Mouse (Mus musculus) neural tube, embryonic 12.5 days (tissue): ENCODE results near the gene Vwa2. TPM values are rescaled to one million over a fixed set of nuclear protein-coding genes. Genes with fewer than 3 reads are reported as not detected.
A peak's percentile ranks its signal among the peaks of the same experiment; 100 is the strongest.

Experiments used
- ATAC-seq: fragments of 200-750 bp; cut with Nextera tagmentation; 2 replicates; pipeline ENCODE4 v1.8.0; 2017; ENCODE audit warnings: low read depth, mild to moderate bottlenecking, moderate TSS enrichment, moderate library complexity; ENCODE audit not compliant: low FRiP score
- H3K27ac ChIP-seq: fragments of 300-500 bp; sonication (generic); 2 replicates; pipeline ENCODE4 v1.5.1; 2016
- H3K27me3 ChIP-seq: fragments of 300-500 bp; sonication (generic); replicated peaks from 2 replicates; pipeline ENCODE4 v1.6.1; 2016; ENCODE audit warnings: mild to moderate bottlenecking
- H3K36me3 ChIP-seq: fragments of 300-500 bp; sonication (generic); 2 replicates; pipeline ENCODE4 v1.6.1; 2016; ENCODE audit warnings: mild to moderate bottlenecking
- H3K4me1 ChIP-seq: fragments of 300-500 bp; sonication (generic); 2 replicates; pipeline ENCODE4 v1.6.1; 2016
- H3K4me2 ChIP-seq: fragments of 300-500 bp; sonication (generic); replicated peaks from 2 replicates; pipeline ENCODE4 v1.6.1; 2016; ENCODE audit warnings: mild to moderate bottlenecking
- H3K4me3 ChIP-seq: fragments of 300-500 bp; sonication (generic); 2 replicates; pipeline ENCODE4 v1.5.1; 2016
- H3K9ac ChIP-seq: fragments of 300-500 bp; sonication (generic); 2 replicates; pipeline ENCODE4 v1.6.1; 2016; ENCODE audit warnings: mild to moderate bottlenecking
- H3K9me3 ChIP-seq: fragments of 300-500 bp; sonication (generic); 2 replicates; pipeline ENCODE4 v1.6.1; 2016; ENCODE audit warnings: mild to moderate bottlenecking
- WGBS: fragments of 180-500 bp; shearing (Covaris S2); methylation state at CpG from one replicate; pipeline ENCODE4 v1.1.7; 2016; 5-methylcytosine and 5-hydroxymethylcytosine counted together
- polyA plus RNA-seq: library from polyadenylated mRNA; unstranded; fragments of >200 nt; fragmentation: Nextera tagmentation; extraction: Ambion mirVana; gene quantifications from 2 replicates; pipeline ENCODE4 v1.2.1, GENCODE M21; 2016

Vwa2 gene
- 1.5 TPM in 2 replicates for polyA plus RNA-seq

- Histone ChIP-seq H3K9me3 (no peaks in the 10 kb centered on the region), H3K36me3 (no peaks in the 10 kb centered on the region), H3K9ac (peak within 1 kb of the TSS; percentile 44), H3K27me3 (peaks cover 47% of the 10 kb centered on the region), H3K27ac (no peak within 1 kb of the TSS), H3K4me3 (peak within 1 kb of the TSS; percentile 48), H3K4me1 (peaks cover 14% of the 10 kb centered on the region), H3K4me2 (peak within 1 kb of the TSS; percentile 97)
- WGBS: 3% methylated on average over 71 of the region's 71 CpGs
- ATAC-seq: no peak
Measured at GRCm38 (mm10) chr19:56873816-56874600, at the start of gene Vwa2. Gene Vwa2, plus strand, starts transcription at chr19:56874249.

DNA sequence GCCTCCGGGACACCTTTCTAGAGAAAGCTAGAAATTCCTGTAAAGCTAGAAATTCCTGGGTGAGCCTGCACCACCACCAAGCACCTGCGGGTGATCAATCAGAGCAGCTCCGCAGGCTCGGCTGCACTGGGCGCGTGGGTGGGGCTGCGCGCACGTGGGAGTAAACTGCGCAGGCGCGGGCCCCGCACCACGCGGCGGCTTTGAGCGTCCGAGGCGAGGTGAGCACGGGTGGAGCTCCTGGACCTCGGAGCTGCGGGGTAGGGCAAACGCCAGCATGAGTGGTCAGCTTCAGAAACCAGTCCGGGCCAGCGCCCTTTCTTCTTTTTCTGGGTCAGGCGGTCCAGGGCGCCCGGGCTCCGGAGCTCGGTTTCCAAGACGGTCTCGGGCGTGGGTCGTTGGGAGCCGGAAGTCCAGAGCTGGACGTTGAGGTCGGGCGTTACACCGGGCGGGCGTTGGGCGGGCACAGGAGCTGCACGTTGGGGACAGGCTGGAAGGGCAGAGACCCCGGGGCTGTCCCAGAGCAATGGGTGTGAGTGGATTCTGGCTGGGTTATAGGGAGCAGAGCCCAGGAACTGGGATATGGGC lies 47.9 kb upstream of the Vwa2 start, which contains the start of gene Tdrd1:
Gene Tdrd1, plus strand, starts transcription at position 163 of the 585 bp plus-strand sequence.
- Histone ChIP-seq H3K4me3 (no peak within 1 kb of the TSS), H3K36me3 (no peaks in the 10 kb centered on the region), H3K4me1 (peaks cover 2% of the 10 kb centered on the region), H3K27ac (no peak within 1 kb of the TSS), H3K27me3 (peaks cover 4% of the 10 kb centered on the region), H3K4me2 (peak within 1 kb of the TSS; percentile 40), H3K9ac (no peak within 1 kb of the TSS), H3K9me3 (no peaks in the 10 kb centered on the region)
- whole genome bisulfite sequencing: 72% methylated on average over 44 of the region's 44 CpGs
- ATAC-seq: no peak

GRCm38 (mm10) chr19:56828305-56828704 lies 45.7 kb upstream of the Vwa2 start:
- Histone ChIP-seq H3K9ac (no peak overlapping the region), H3K36me3 (no peaks in the 10 kb centered on the region), H3K4me3 (no peak overlapping the region), H3K4me2 (no peak overlapping the region), H3K4me1 (no peaks in the 10 kb centered on the region), H3K27ac (no peak overlapping the region), H3K9me3 (no peaks in the 10 kb centered on the region), H3K27me3 (peaks cover 4% of the 10 kb centered on the region)
- ATAC-seq: no peak
- WGBS: 88% methylated on average over 11 of the region's 11 CpGs

GRCm38 (mm10) chr19:56829267-56829666 lies 44.8 kb upstream of the Vwa2 start:
- 92% methylated on average over 9 of the region's 9 CpGs for WGBS
- no peak overlapping the region for H3K27ac ChIP-seq
- no peaks in the 10 kb centered on the region for H3K9me3 ChIP-seq
- H3K4me3 ChIP-seq: no peak overlapping the region
- no peak overlapping the region for H3K4me2 ChIP-seq
- H3K27me3 ChIP-seq: peaks cover 4% of the 10 kb centered on the region
- H3K36me3 ChIP-seq: no peaks in the 10 kb centered on the region
- H3K4me1 ChIP-seq: no peaks in the 10 kb centered on the region
- ATAC-seq: no peak
- no peak overlapping the region for H3K9ac ChIP-seq

GRCm38 (mm10) chr19:56830163-56830562 lies 43.9 kb upstream of the Vwa2 start:
- Histone ChIP-seq H3K4me3 (no peak overlapping the region), H3K9ac (no peak overlapping the region), H3K9me3 (no peaks in the 10 kb centered on the region), H3K27me3 (peaks cover 4% of the 10 kb centered on the region), H3K27ac (no peak overlapping the region), H3K4me2 (no peak overlapping the region), H3K4me1 (no peaks in the 10 kb centered on the region), H3K36me3 (no peaks in the 10 kb centered on the region)
- 92% methylated on average over 4 of the region's 4 CpGs for WGBS
- ATAC-seq: no peak

GRCm38 (mm10) chr19:56835340-56835739 lies 38.7 kb upstream of the Vwa2 start:
- H3K27ac ChIP-seq: no peak overlapping the region
- H3K4me1 ChIP-seq: peaks cover 4% of the 10 kb centered on the region; the same call in 1 of the 2 replicates
- H3K36me3 ChIP-seq: no peaks in the 10 kb centered on the region
- 52% methylated on average over 9 of the region's 9 CpGs for WGBS
- no peak overlapping the region for H3K9ac ChIP-seq
- H3K27me3 ChIP-seq: no peaks in the 10 kb centered on the region
- no peak overlapping the region for H3K4me2 ChIP-seq
- H3K4me3 ChIP-seq: no peak overlapping the region
- no peak for ATAC-seq
- no peaks in the 10 kb centered on the region for H3K9me3 ChIP-seq

- H3K4me1 ChIP-seq: peaks cover 4% of the 10 kb centered on the region; the same call in 1 of the 2 replicates
- no peak for ATAC-seq
- 74% methylated on average over 17 of the region's 17 CpGs for WGBS
- no peak overlapping the region for H3K9ac ChIP-seq
- H3K27ac ChIP-seq: no peak overlapping the region
- no peak overlapping the region for H3K4me3 ChIP-seq
- H3K4me2 ChIP-seq: no peak overlapping the region
- no peaks in the 10 kb centered on the region for H3K36me3 ChIP-seq
- H3K27me3 ChIP-seq: no peaks in the 10 kb centered on the region
- no peaks in the 10 kb centered on the region for H3K9me3 ChIP-seq
Measured at GRCm38 (mm10) chr19:56838942-56839706, 34.9 kb upstream of the Vwa2 start.

- no peak for ATAC-seq
- WGBS: 85% methylated on average over 12 of the region's 12 CpGs
- Histone ChIP-seq H3K4me3 (no peak overlapping the region), H3K27ac (no peak overlapping the region), H3K36me3 (no peaks in the 10 kb centered on the region), H3K4me2 (no peak overlapping the region), H3K9me3 (peaks cover 15% of the 10 kb centered on the region; the same call in 1 of the 2 replicates), H3K4me1 (no peaks in the 10 kb centered on the region; the same call in 1 of the 2 replicates), H3K27me3 (no peaks in the 10 kb centered on the region), H3K9ac (no peak overlapping the region)
Measured at GRCm38 (mm10) chr19:56842974-56843373, 31.1 kb upstream of the Vwa2 start.

- no peak overlapping the region for H3K4me3 ChIP-seq
- no peak for ATAC-seq
Measured at GRCm38 (mm10) chr19:56852590-56852989, 21.5 kb upstream of the Vwa2 start.

GRCm38 (mm10) chr19:56856455-56856854 lies 17.6 kb upstream of the Vwa2 start:
- WGBS: 51% methylated on average over 5 of the region's 5 CpGs
- Histone ChIP-seq H3K27ac (no peak overlapping the region), H3K27me3 (no peaks in the 10 kb centered on the region), H3K4me3 (no peak overlapping the region), H3K9ac (no peak overlapping the region), H3K36me3 (no peaks in the 10 kb centered on the region), H3K4me2 (no peak overlapping the region), H3K9me3 (no peaks in the 10 kb centered on the region), H3K4me1 (no peaks in the 10 kb centered on the region)
- ATAC-seq: no peak

More at GRCm38 (mm10) chr19:56852590-56852989, 21.5 kb upstream of the Vwa2 start:
- Histone ChIP-seq H3K27ac (no peak overlapping the region), H3K9ac (no peak overlapping the region), H3K36me3 (no peaks in the 10 kb centered on the region), H3K9me3 (0 out of 2 replicates have a peak, but pooled peaks cover under 1% of the 10 kb centered on the region), H3K27me3 (no peaks in the 10 kb centered on the region), H3K4me1 (no peaks in the 10 kb centered on the region), H3K4me2 (no peak overlapping the region)

DNA sequence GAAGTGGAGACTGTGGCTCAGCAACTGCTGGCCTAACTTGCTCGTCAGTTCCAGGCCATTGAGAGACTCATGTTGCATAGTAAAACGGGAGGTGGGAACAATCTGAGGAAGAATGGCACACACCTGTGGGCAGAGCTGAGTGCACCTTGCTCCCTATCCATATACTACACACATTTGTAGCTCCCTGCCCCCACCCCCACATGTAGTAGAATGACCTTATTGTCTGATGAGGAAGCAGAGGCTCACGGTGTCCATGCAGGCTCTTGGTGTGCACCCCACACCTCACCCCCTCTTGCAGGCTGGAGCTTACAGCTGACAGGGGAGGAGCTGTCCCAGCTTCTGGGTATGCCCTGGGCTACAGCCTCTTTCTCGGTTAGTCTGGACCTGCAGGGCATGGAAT lies 6.3 kb upstream of the Vwa2 start:
- no peak for ATAC-seq
- no peaks in the 10 kb centered on the region for H3K36me3 ChIP-seq
- peaks cover 9% of the 10 kb centered on the region for H3K27me3 ChIP-seq
- H3K27ac ChIP-seq: no peak overlapping the region
- no peak overlapping the region for H3K4me2 ChIP-seq
- no peaks in the 10 kb centered on the region for H3K9me3 ChIP-seq
- H3K9ac ChIP-seq: no peak overlapping the region
- H3K4me3 ChIP-seq: no peak overlapping the region
- H3K4me1 ChIP-seq: no peaks in the 10 kb centered on the region
- 69% methylated on average over 4 of the region's 4 CpGs for WGBS
